Mouse (Mus musculus) bone marrow macrophage, adult 2 months (primary cell): Measurements from ENCODE around the gene Rasgrf1. TPM values are rescaled to one million over a fixed set of nuclear protein-coding genes. Genes with fewer than 3 reads are reported as not detected.

Experiments
- H3K27ac ChIP-seq: 2 replicates; pipeline ENCODE4 v1.5.1; 2012; ENCODE audit warnings: low read depth, low read length; ENCODE audit not compliant: insufficient read depth
- H3K4me1 ChIP-seq: 2 replicates; pipeline ENCODE4 v1.6.1; 2012; ENCODE audit warnings: low read length; ENCODE audit not compliant: control insufficient read depth, insufficient read depth
- H3K4me3 ChIP-seq: 2 replicates; pipeline ENCODE4 v1.5.1; 2012; ENCODE audit warnings: mild to moderate bottlenecking, low read length, moderate library complexity; ENCODE audit not compliant: insufficient read depth
- CTCF ChIP-seq: IDR thresholded peaks from 2 replicates; pipeline ENCODE4 v1.5.1; 2012; ENCODE audit warnings: low read depth, mild to moderate bottlenecking, low read length, moderate library complexity
- POLR2A ChIP-seq: IDR thresholded peaks from 2 replicates; pipeline ENCODE4 v1.6.1; 2012; ENCODE audit warnings: mild to moderate bottlenecking, low read depth, low read length, borderline replicate concordance
- polyA plus RNA-seq: library from polyadenylated mRNA; stranded (reverse); fragments of >200 nt; gene quantifications from 2 replicates; pipeline ENCODE4 v1.2.4, GENCODE M21; 2012; ENCODE audit not compliant: missing spikeins, insufficient read depth, insufficient read length

The Rasgrf1 gene
- polyA plus RNA-seq, 1 experiment, result 0.58 TPM

- Histone ChIP-seq H3K4me1 (peaks cover 9% of the 10 kb centered on the region), H3K4me3 (no peak overlapping the region), H3K27ac (no peak overlapping the region)
- TF ChIP-seq POLR2A (no peak), CTCF (no peak)
Observed at GRCm38 (mm10) chr9:90069485-90069884, 159.8 kb downstream of the Rasgrf1 start.

- TF ChIP-seq CTCF, result no peak
- Histone ChIP-seq H3K4me3 (no peak overlapping the region), H3K4me1 (peaks cover 9% of the 10 kb centered on the region), H3K27ac (no peak overlapping the region)
Observed at GRCm38 (mm10) chr9:90070174-90070573, 160.5 kb downstream of the Rasgrf1 start.

- Histone ChIP-seq H3K27ac (no peak overlapping the region), H3K4me3 (no peak overlapping the region), H3K4me1 (no peaks in the 10 kb centered on the region)
- TF ChIP-seq POLR2A, result no peak
- no peak for TF ChIP-seq CTCF
Observed at GRCm38 (mm10) chr9:90075336-90075735, 165.6 kb downstream of the Rasgrf1 start.

DNA sequence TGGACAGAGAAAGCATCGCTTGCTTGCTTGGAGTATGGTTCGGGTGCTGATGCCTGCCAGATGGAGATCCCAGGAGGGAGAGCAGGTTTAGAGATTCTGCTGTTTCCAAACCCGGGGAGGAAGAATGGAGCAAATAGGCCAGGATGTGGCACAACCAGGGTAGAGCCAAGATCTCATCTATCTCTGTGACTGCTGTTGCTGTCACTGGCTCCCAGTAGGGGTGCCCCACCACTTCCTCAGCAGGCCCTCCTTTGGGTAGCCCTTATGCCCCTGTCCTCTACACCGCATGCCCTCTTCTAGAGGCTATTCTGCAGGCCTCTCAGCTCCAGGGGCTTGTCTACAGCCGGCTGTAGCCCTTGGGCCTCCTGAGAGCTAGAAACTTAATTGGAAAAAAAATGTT is 166.4 kb downstream of the Rasgrf1 start:
- Histone ChIP-seq H3K4me1 (no peaks in the 10 kb centered on the region), H3K27ac (no peak overlapping the region), H3K4me3 (no peak overlapping the region)
- TF ChIP-seq POLR2A (no peak), CTCF (no peak)

Other genes starting within 250 kb of the Rasgrf1 start
- 75.2 and 81.0 TPM in 2 replicates for gene Tmed3, start 204.8 kb upstream of the Rasgrf1 start, polyA plus RNA-seq
- not detected in 2 replicates for gene Ankrd34c, start 171.4 kb upstream of the Rasgrf1 start, polyA plus RNA-seq
- 297 and 300 TPM in 2 replicates for gene Ctsh, start 144.2 kb downstream of the Rasgrf1 start, polyA plus RNA-seq
- gene Morf4l1, start 204.9 kb downstream of the Rasgrf1 start, polyA plus RNA-seq, result 486 and 540 TPM in 2 replicates